In the genomic region with DNA sequence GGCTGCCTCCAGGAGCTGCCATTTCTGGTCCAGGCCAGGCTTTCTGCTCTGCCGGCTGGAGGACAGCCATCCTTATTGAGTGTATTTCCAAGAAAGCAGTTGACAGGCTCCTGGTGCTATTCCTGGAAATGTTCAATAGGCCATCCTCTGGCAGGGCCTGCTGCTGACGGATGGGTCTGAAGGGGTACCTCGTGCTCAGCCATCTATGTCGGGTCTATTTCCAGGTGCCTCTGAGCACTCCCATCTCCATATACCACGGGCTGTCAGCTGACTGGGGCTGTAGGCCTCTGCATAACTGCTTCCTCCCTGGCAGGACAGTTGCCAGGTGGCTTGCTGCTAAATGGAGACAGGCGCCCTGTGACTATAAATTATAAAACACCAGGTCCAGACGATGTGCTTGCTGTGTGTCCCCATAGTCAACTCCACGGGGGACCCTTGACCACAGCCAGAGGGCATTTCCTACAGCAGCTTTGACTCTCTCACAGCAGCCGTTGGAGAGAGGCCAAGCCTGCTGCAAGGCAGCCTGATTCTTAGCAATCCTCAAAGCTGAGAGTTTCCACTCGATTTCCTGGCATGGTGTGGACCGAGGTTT, we compare ENCODE assay signal across 8 mouse cellular contexts.
DNase-seq lines count a peak whose midpoint lies in the region; ATAC-seq lines count a peak whose summit lies in the region.

No protein-coding gene starts in this region.

- H3K4me3 ChIP-seq in forebrain, embryonic 14.5 days (ENCODE audit: low read depth, low read length): no peak overlapping the region
- H3K4me3 ChIP-seq in heart, embryonic 15.5 days: no peak overlapping the region
- H3K4me3 ChIP-seq in kidney, embryonic 16.5 days (ENCODE audit: low read length): no peak overlapping the region
- no peak overlapping the region for H3K4me3 ChIP-seq in limb, embryonic 15.5 days
- H3K4me3 ChIP-seq in neural tube, embryonic 11.5 days (ENCODE audit: low read depth, low read length): no peak overlapping the region

- no peaks in the 10 kb centered on the region for H3K36me3 ChIP-seq in forebrain, embryonic 14.5 days (ENCODE audit: control insufficient read depth, insufficient read depth, low read length)
- H3K36me3 ChIP-seq in heart, embryonic 15.5 days: no peaks in the 10 kb centered on the region
- no peaks in the 10 kb centered on the region for H3K36me3 ChIP-seq in kidney, embryonic 16.5 days (ENCODE audit: insufficient read depth, low read length)
- no peaks in the 10 kb centered on the region for H3K36me3 ChIP-seq in limb, embryonic 15.5 days
- H3K36me3 ChIP-seq in neural tube, embryonic 11.5 days (ENCODE audit: control insufficient read depth, insufficient read depth, low read length): no peaks in the 10 kb centered on the region

- peak; percentile 64 for DNase-seq in layer of hippocampus, adult 11-12 months (ENCODE audit: low spot score)
- no peak for DNase-seq in layer of hippocampus, adult 9-10 months (ENCODE audit: low spot score)
- DNase-seq in forebrain, embryonic 14.5 days (ENCODE audit: low spot score): peak; percentile 74
- DNase-seq in neural tube, embryonic 11.5 days (ENCODE audit: low spot score): peak; percentile 35
- peak; percentile 38 for DNase-seq in urinary bladder, postnatal 25 days (ENCODE audit: low spot score)

- H3K9ac ChIP-seq in forebrain, embryonic 14.5 days (ENCODE audit: low read length): peak overlapping the region; percentile 32
- H3K9ac ChIP-seq in heart, embryonic 15.5 days: no peak overlapping the region
- H3K9ac ChIP-seq in kidney, embryonic 16.5 days (replicated peaks; ENCODE audit: low read length): no peak overlapping the region
- no peak overlapping the region for H3K9ac ChIP-seq in limb, embryonic 15.5 days
- H3K9ac ChIP-seq in neural tube, embryonic 11.5 days (ENCODE audit: low read length): 0 out of 2 replicates have a peak overlapping the region, but pooled peaks have one; percentile 29

- peak overlapping the region; percentile 53; the same call in 1 of the 2 replicates for H3K27ac ChIP-seq in forebrain, embryonic 14.5 days (ENCODE audit: low read depth, low read length)
- H3K27ac ChIP-seq in heart, embryonic 15.5 days: peak overlapping the region; percentile 92
- peak overlapping the region; percentile 22; the same call in 1 of the 2 replicates for H3K27ac ChIP-seq in kidney, embryonic 16.5 days (ENCODE audit: low read length)
- peak overlapping the region; percentile 44 for H3K27ac ChIP-seq in limb, embryonic 15.5 days
- H3K27ac ChIP-seq in neural tube, embryonic 11.5 days (ENCODE audit: low read depth, low read length): peak overlapping the region; percentile 60

- H3K4me2 ChIP-seq in forebrain, embryonic 14.5 days (ENCODE audit: low read length): no peak overlapping the region
- H3K4me2 ChIP-seq in heart, embryonic 15.5 days: peak overlapping the region; percentile 32
- no peak overlapping the region for H3K4me2 ChIP-seq in kidney, embryonic 16.5 days (replicated peaks; ENCODE audit: low read depth, low read length)
- H3K4me2 ChIP-seq in limb, embryonic 15.5 days: no peak overlapping the region
- no peak overlapping the region for H3K4me2 ChIP-seq in neural tube, embryonic 11.5 days (ENCODE audit: low read depth)

- peaks cover 38% of the 10 kb centered on the region for H3K4me1 ChIP-seq in forebrain, embryonic 14.5 days (ENCODE audit: control insufficient read depth, insufficient read depth, low read length)
- H3K4me1 ChIP-seq in heart, embryonic 15.5 days (replicated peaks): peaks cover 68% of the 10 kb centered on the region
- peaks cover 47% of the 10 kb centered on the region for H3K4me1 ChIP-seq in kidney, embryonic 16.5 days (ENCODE audit: insufficient read depth, low read length)
- H3K4me1 ChIP-seq in limb, embryonic 15.5 days: peaks cover 48% of the 10 kb centered on the region
- peaks cover 27% of the 10 kb centered on the region for H3K4me1 ChIP-seq in neural tube, embryonic 11.5 days (ENCODE audit: control insufficient read depth, insufficient read depth, low read length)

- no peaks in the 10 kb centered on the region for H3K27me3 ChIP-seq in forebrain, embryonic 14.5 days (replicated peaks; ENCODE audit: control insufficient read depth, insufficient read depth, low read length)
- H3K27me3 ChIP-seq in heart, embryonic 15.5 days: no peaks in the 10 kb centered on the region
- no peaks in the 10 kb centered on the region for H3K27me3 ChIP-seq in kidney, embryonic 16.5 days (ENCODE audit: insufficient read depth, low read length)
- no peaks in the 10 kb centered on the region for H3K27me3 ChIP-seq in limb, embryonic 15.5 days
- H3K27me3 ChIP-seq in neural tube, embryonic 11.5 days (ENCODE audit: control insufficient read depth, insufficient read depth, low read length): no peaks in the 10 kb centered on the region

- peak; percentile 49 for ATAC-seq in forebrain, embryonic 14.5 days
- ATAC-seq in heart, embryonic 15.5 days (replicated peaks; ENCODE audit: insufficient number of reproducible peaks, insufficient read depth, low FRiP score, low read depth): peak; percentile 92
- peak; percentile 72 for ATAC-seq in kidney, embryonic 16.5 days (ENCODE audit: low FRiP score, low TSS enrichment)
- peak; percentile 81 for ATAC-seq in limb, embryonic 15.5 days (ENCODE audit: insufficient number of reproducible peaks, low FRiP score, low TSS enrichment, low read depth)
- peak; percentile 67 for ATAC-seq in neural tube, embryonic 11.5 days (ENCODE audit: insufficient read depth, low FRiP score, low TSS enrichment)

- 21% methylated on average over 11 of the region's 11 CpGs for WGBS in forebrain, embryonic 14.5 days
- 5% methylated on average over 11 of the region's 11 CpGs for WGBS in heart, embryonic 15.5 days
- WGBS in kidney, embryonic 16.5 days: 14% methylated on average over 11 of the region's 11 CpGs
- 11% methylated on average over 11 of the region's 11 CpGs for WGBS in limb, embryonic 15.5 days
- 37% methylated on average over 11 of the region's 11 CpGs for WGBS in neural tube, embryonic 11.5 days

- H3K9me3 ChIP-seq in forebrain, embryonic 14.5 days (replicated peaks; ENCODE audit: control insufficient read depth, low read length): no peaks in the 10 kb centered on the region
- H3K9me3 ChIP-seq in heart, embryonic 15.5 days (replicated peaks): no peaks in the 10 kb centered on the region
- no peaks in the 10 kb centered on the region for H3K9me3 ChIP-seq in kidney, embryonic 16.5 days (ENCODE audit: low read length)
- no peaks in the 10 kb centered on the region for H3K9me3 ChIP-seq in limb, embryonic 15.5 days
- H3K9me3 ChIP-seq in neural tube, embryonic 11.5 days (ENCODE audit: control insufficient read depth, low read length): no peaks in the 10 kb centered on the region

Comparison
In these comparisons a context has a peak if more than half of its experiments do, and no peak if none do; other contexts are left out.
1. H3K27ac ChIP-seq: peak in every context shown above with its lines; median percentile 92 in heart, embryonic 15.5 days; 60 in neural tube, embryonic 11.5 days; 53 in forebrain, embryonic 14.5 days; 44 in limb, embryonic 15.5 days; 22 in kidney, embryonic 16.5 days.
2. H3K9ac ChIP-seq: peak in forebrain, embryonic 14.5 days (single experiment) and neural tube, embryonic 11.5 days (single experiment); none in heart, embryonic 15.5 days (single experiment), kidney, embryonic 16.5 days (single experiment) and limb, embryonic 15.5 days (single experiment).
3. Peak in every context shown above with its lines, with median percentiles within 50 percentile points of each other: ATAC-seq.